Mouse (Mus musculus) limb, embryonic 14.5 days (tissue): ENCODE results near the gene Kif26b. TPM values are rescaled to one million over a fixed set of nuclear protein-coding genes. Genes with fewer than 3 reads are reported as not detected.

ENCODE experiments used
- ATAC-seq: fragments of 200-750 bp; cut with Nextera tagmentation; 2 replicates; pipeline ENCODE4 v1.8.0; 2017; ENCODE audit warnings: low read depth, moderate number of reproducible peaks, moderate TSS enrichment; ENCODE audit not compliant: low FRiP score
- DNase-seq: peaks from one replicate; pipeline ENCODE4 v3.0.0-alpha.2; 2015; ENCODE audit warnings: low spot score
- H3K27ac ChIP-seq: fragments of 300-500 bp; sonication (generic); replicated peaks from 2 replicates; pipeline ENCODE4 v1.5.1; 2014; ENCODE audit warnings: low read depth, mild to moderate bottlenecking, low read length, moderate library complexity, mixed read lengths
- H3K27me3 ChIP-seq: fragments of 300-500 bp; sonication (generic); 2 replicates; pipeline ENCODE4 v1.6.1; 2014; ENCODE audit warnings: low read length, mixed read lengths; ENCODE audit not compliant: control insufficient read depth, insufficient read depth
- H3K36me3 ChIP-seq: fragments of 300-500 bp; sonication (generic); 2 replicates; pipeline ENCODE4 v1.6.1; 2014; ENCODE audit warnings: mild to moderate bottlenecking, low read length, moderate library complexity, mixed read lengths; ENCODE audit not compliant: control insufficient read depth, insufficient read depth
- H3K4me1 ChIP-seq: fragments of 300-500 bp; sonication (generic); 2 replicates; pipeline ENCODE4 v1.6.1; 2014; ENCODE audit warnings: antibody characterized with exemption, low read length, mixed read lengths; ENCODE audit not compliant: control insufficient read depth, insufficient read depth
- H3K4me2 ChIP-seq: fragments of 300-500 bp; sonication (generic); replicated peaks from 2 replicates; pipeline ENCODE4 v1.6.1; 2014; ENCODE audit warnings: low read depth, mild to moderate bottlenecking, low read length, moderate library complexity; ENCODE audit not compliant: severe bottlenecking
- H3K4me3 ChIP-seq: fragments of 300-500 bp; sonication (generic); replicated peaks from 2 replicates; pipeline ENCODE4 v1.5.1; 2014; ENCODE audit warnings: low read length
- H3K9ac ChIP-seq: fragments of 300-500 bp; sonication (generic); 2 replicates; pipeline ENCODE4 v1.6.1; 2014; ENCODE audit warnings: mild to moderate bottlenecking, low read depth, low read length, moderate library complexity; ENCODE audit not compliant: severe bottlenecking
- H3K9me3 ChIP-seq: fragments of 300-500 bp; sonication (generic); 2 replicates; pipeline ENCODE4 v1.6.1; 2016; ENCODE audit warnings: low read length; ENCODE audit not compliant: control insufficient read depth
- POLR2A ChIP-seq: fragments of 200-500 bp; IDR thresholded peaks from 2 replicates; pipeline ENCODE4 v1.8.0; 2012; ENCODE audit warnings: inconsistent platforms, mild to moderate bottlenecking, moderate library complexity, borderline replicate concordance; ENCODE audit not compliant: insufficient read depth, insufficient read length; ENCODE audit errors: extremely low read depth
- WGBS: fragments of 180-500 bp; shearing (Covaris S2); extraction: QIAGEN DNeasy Blood & Tissue Kit; methylation state at CpG from one replicate; pipeline ENCODE4 v1.1.7; 2014; 5-methylcytosine and 5-hydroxymethylcytosine counted together
- polyA plus RNA-seq, 2 experiments: library from polyadenylated mRNA; depleted of rRNA in 1 of 2; stranded (reverse) in 1 of 2; unstranded in 1 of 2; fragments of >200 nt; fragmentation: Nextera tagmentation in 1 of 2; extraction: Ambion mirVana in 1 of 2; gene quantifications; 2 replicates each; pipeline versions ENCODE4 v1.2.1 to v1.2.3; 2012 to 2014

Kif26b gene
- polyA plus RNA-seq, 2 experiments, result 8.7 to 8.8 TPM

DNA sequence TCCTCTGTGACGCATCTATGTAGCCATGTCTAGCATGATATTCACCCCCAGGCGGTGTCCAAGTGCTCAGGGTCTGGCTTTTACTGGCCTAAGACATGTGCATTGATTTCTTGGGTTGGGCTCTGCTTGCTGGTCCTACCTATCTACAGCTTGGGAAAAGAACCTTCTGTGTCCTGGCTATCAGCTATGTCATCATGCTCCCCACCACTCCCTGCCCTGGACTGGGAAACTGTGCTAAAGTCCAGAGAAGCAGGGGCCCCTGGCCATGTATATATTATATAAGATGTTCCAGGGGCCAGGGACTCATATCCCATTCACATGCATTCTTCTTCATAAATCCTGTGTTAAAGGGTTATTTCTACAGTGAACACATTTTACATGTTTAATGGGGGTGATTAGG, 92.4 kb downstream of the Kif26b start:
- no peak for TF ChIP-seq POLR2A
- Histone ChIP-seq H3K4me3 (no peak overlapping the region), H3K9ac (no peak overlapping the region), H3K27ac (no peak overlapping the region), H3K27me3 (no peaks in the 10 kb centered on the region), H3K36me3 (no peaks in the 10 kb centered on the region), H3K4me2 (no peak overlapping the region), H3K4me1 (peaks cover 11% of the 10 kb centered on the region), H3K9me3 (no peaks in the 10 kb centered on the region)
- WGBS, result 100% methylated on average over 2 of the region's 2 CpGs
- DNase-seq (no peak), ATAC-seq (no peak)

DNA sequence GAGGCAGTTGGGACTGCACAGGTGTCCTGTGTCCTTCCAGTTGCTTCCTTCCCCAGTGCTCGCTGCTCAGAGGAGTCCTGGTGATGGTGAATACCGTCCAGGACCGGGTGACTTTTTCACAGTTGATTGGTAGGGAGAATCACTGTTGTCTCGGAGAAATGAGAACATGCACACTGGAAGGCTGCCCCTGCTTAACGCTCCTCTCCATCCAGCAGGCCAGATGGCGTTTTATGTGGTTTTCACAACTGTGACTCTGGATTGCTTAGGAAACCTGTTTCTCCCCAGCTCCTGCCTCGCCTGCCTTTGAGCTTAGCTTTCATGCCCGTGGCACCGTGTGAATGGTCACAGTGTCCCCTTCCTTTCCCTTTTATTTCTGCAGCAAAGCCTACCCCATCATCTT, 95.0 kb downstream of the Kif26b start:
- H3K27ac ChIP-seq, result no peak overlapping the region
- H3K9ac ChIP-seq, result no peak overlapping the region
- H3K4me3 ChIP-seq, result no peak overlapping the region
- no peak overlapping the region for H3K4me2 ChIP-seq
- no peak for ATAC-seq
- DNase-seq, result peak; percentile 40
- WGBS, result 28% methylated on average over 9 of the region's 9 CpGs
- no peaks in the 10 kb centered on the region for H3K9me3 ChIP-seq
- peaks cover 11% of the 10 kb centered on the region for H3K4me1 ChIP-seq
- TF ChIP-seq POLR2A, result no peak
- H3K27me3 ChIP-seq, result no peaks in the 10 kb centered on the region
- no peaks in the 10 kb centered on the region for H3K36me3 ChIP-seq

DNA sequence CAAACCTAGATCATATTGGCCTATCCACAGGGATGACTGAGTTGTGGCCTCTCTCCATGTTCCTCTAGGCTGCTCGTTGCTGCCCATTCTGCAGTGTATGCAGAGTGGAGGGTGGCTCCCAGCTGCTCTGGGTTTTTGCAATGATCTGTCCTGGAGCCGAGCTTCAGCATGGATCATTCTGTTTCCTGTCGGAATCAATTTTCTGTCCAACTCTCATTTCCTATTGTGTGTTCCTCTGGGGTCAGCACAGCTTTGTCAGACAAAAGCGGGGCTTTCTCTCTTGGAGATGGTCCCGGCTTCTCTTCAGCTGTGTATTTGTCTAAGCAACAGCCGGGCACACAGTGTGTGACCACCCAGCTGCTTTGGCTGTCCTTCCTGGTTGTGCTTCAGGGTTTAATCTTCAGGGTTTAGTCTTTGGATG, 98.0 kb downstream of the Kif26b start:
- WGBS, result 70% methylated on average over 6 of the region's 6 CpGs
- Histone ChIP-seq H3K27ac (no peak overlapping the region), H3K4me2 (no peak overlapping the region), H3K4me1 (peaks cover 11% of the 10 kb centered on the region), H3K9ac (no peak overlapping the region), H3K9me3 (no peaks in the 10 kb centered on the region), H3K4me3 (no peak overlapping the region), H3K27me3 (no peaks in the 10 kb centered on the region), H3K36me3 (no peaks in the 10 kb centered on the region)
- no peak for TF ChIP-seq POLR2A
- ATAC-seq, result no peak
- no peak for DNase-seq

DNA sequence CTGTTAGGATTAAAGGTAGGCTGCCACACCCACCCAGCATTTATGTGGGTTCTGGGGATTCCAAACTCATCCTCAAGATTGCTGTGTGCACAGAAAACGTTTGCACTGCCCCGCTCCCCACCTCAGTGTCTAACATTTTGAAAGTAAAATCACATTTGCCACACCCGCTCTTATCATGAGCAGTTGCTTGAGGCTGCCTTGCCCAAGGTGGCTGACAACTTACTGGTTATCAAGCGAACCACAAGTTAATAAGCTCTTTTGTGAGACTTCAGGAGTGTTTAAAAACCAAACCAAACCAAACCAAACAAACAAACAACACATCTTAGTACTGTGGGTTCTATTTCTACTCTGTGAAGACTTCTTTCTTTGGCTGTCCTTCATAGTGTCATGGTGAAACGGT, 101.1 kb downstream of the Kif26b start:
- no peak for TF ChIP-seq POLR2A
- ATAC-seq (no peak), DNase-seq (no peak)
- no peaks in the 10 kb centered on the region for H3K9me3 ChIP-seq
- no peak overlapping the region for H3K9ac ChIP-seq
- H3K4me2 ChIP-seq, result no peak overlapping the region
- no peaks in the 10 kb centered on the region for H3K36me3 ChIP-seq
- H3K27me3 ChIP-seq, result no peaks in the 10 kb centered on the region
- H3K27ac ChIP-seq, result no peak overlapping the region
- H3K4me1 ChIP-seq, result peaks cover 8% of the 10 kb centered on the region
- H3K4me3 ChIP-seq, result no peak overlapping the region
- 76% methylated on average over 5 of the region's 5 CpGs for WGBS

- H3K27ac ChIP-seq, result no peak overlapping the region
- peaks cover 8% of the 10 kb centered on the region for H3K4me1 ChIP-seq
- DNase-seq (no peak), ATAC-seq (no peak)
- no peak for TF ChIP-seq POLR2A
- H3K4me2 ChIP-seq, result no peak overlapping the region
- no peaks in the 10 kb centered on the region for H3K9me3 ChIP-seq
- no peak overlapping the region for H3K9ac ChIP-seq
- H3K27me3 ChIP-seq, result no peaks in the 10 kb centered on the region
- no peak overlapping the region for H3K4me3 ChIP-seq
- 45% methylated on average over 7 of the region's 7 CpGs for WGBS
- no peaks in the 10 kb centered on the region for H3K36me3 ChIP-seq
These were observed 102.9 kb downstream of the Kif26b start for GRCm38 (mm10) chr1:178631863-178632262.
